Mouse (Mus musculus) MEL (cell line): ENCODE measurements at regions not wholly inside any gene's neighbourhood (a gene's known extent, or its start where the extent isn't known, plus 50 kb on each side); places are given as distances from the start of the nearest gene placed in this dataset.

Experiments
- DNase-seq: peaks from one replicate; pipeline ENCODE4 v3.0.0; 2011; ENCODE audit warnings: low read depth, low spot score
- H3K27ac ChIP-seq: 2 replicates; pipeline ENCODE4 v1.5.1; 2012; ENCODE audit warnings: low read depth, mild to moderate bottlenecking, control low read depth, low read length, moderate library complexity; ENCODE audit not compliant: control insufficient read depth
- H3K27me3 ChIP-seq, 2 experiments: fragments of 150-350 bp in 1 of 2; sonication (generic) in 1 of 2; 2 replicates each; pipeline ENCODE4 v1.6.1; 2012; ENCODE audit warnings: low read length in 2 of 2, mild to moderate bottlenecking in 2 of 2, improper control_type of control experiment in 1 of 2, moderate library complexity in 1 of 2; ENCODE audit not compliant: insufficient read depth in 2 of 2, control insufficient read depth in 1 of 2
- H3K36me3 ChIP-seq, 2 experiments: 2 replicates each; pipeline ENCODE4 v1.6.1; 2012 to 2014; ENCODE audit warnings: low read length in 2 of 2, improper control_type of control experiment in 1 of 2, inconsistent platforms in 1 of 2, mild to moderate bottlenecking in 1 of 2; ENCODE audit not compliant: insufficient read depth in 2 of 2, control insufficient read depth in 1 of 2
- H3K4me1 ChIP-seq, 2 experiments: fragments of 150-350 bp in 1 of 2; sonication (generic) in 1 of 2; 2 replicates each; pipeline ENCODE4 v1.6.1; 2012; ENCODE audit warnings: low read length in 2 of 2, improper control_type of control experiment in 1 of 2, mild to moderate bottlenecking in 1 of 2; ENCODE audit not compliant: insufficient read depth in 2 of 2, control insufficient read depth in 1 of 2
- H3K4me3 ChIP-seq, 2 experiments: fragments of 150-350 bp in 1 of 2; sonication (generic) in 1 of 2; 2 replicates each; pipeline ENCODE4 v1.5.1; 2012; ENCODE audit warnings: low read depth in 2 of 2, low read length in 2 of 2, mild to moderate bottlenecking in 2 of 2, moderate library complexity in 2 of 2, control low read depth in 1 of 2, improper control_type of control experiment in 1 of 2; ENCODE audit not compliant: control insufficient read depth in 1 of 2, insufficient read depth in 1 of 2
- H3K79me2 ChIP-seq: 2 replicates; pipeline ENCODE4 v1.6.1; 2012; ENCODE audit warnings: mild to moderate bottlenecking, low read length, moderate library complexity; ENCODE audit not compliant: control insufficient read depth, poor library complexity, insufficient read depth
- H3K9ac ChIP-seq: 2 replicates; pipeline ENCODE4 v1.6.1; 2012; ENCODE audit warnings: low read depth, mild to moderate bottlenecking, control low read depth, low read length, moderate library complexity; ENCODE audit not compliant: control insufficient read depth, poor library complexity, severe bottlenecking
- H3K9me3 ChIP-seq: fragments of 150-350 bp; sonication (generic); replicated peaks from 2 replicates; pipeline ENCODE4 v1.6.1; 2012; ENCODE audit warnings: mild to moderate bottlenecking, low read length, improper control_type of control experiment, moderate library complexity; ENCODE audit not compliant: insufficient read depth
- BHLHE40 ChIP-seq: IDR thresholded peaks from 2 replicates; pipeline ENCODE4 v1.6.1; 2012; ENCODE audit warnings: low read depth, mild to moderate bottlenecking, inconsistent platforms, low read length, improper control_type of control experiment, borderline replicate concordance
- CHD2 ChIP-seq: IDR thresholded peaks from 2 replicates; pipeline ENCODE4 v1.6.1; 2011; ENCODE audit warnings: low read length, improper control_type of control experiment
- CTCF ChIP-seq, 3 experiments: IDR thresholded peaks in 2 of 3; conservative IDR thresholded peaks in 1 of 3; 2 replicates each; pipeline ENCODE4 v1.5.1; 2011 to 2012; ENCODE audit warnings: low read length in 3 of 3, low read depth in 2 of 3, mild to moderate bottlenecking in 2 of 3, improper control_type of control experiment in 1 of 3, inconsistent platforms in 1 of 3, mixed read lengths in 1 of 3, moderate library complexity in 1 of 3; ENCODE audit not compliant: control insufficient read depth in 1 of 3, insufficient read depth in 1 of 3, poor library complexity in 1 of 3, severe bottlenecking in 1 of 3
- E2F4 ChIP-seq: IDR thresholded peaks from 2 replicates; pipeline ENCODE4 v1.6.1; 2011; ENCODE audit warnings: low read depth, low read length, improper control_type of control experiment, borderline replicate concordance
- EP300 ChIP-seq, 2 experiments: IDR thresholded peaks; 2 replicates each; pipeline ENCODE4 v1.6.1; 2011; ENCODE audit warnings: improper control_type of control experiment in 2 of 2, low read length in 2 of 2, low read depth in 1 of 2, mild to moderate bottlenecking in 1 of 2
- GABPA ChIP-seq: IDR thresholded peaks from 2 replicates; pipeline ENCODE4 v1.6.1; 2012; ENCODE audit warnings: low read depth, mild to moderate bottlenecking, inconsistent platforms, low read length, improper control_type of control experiment, moderate library complexity
- JUND ChIP-seq: IDR thresholded peaks from 2 replicates; pipeline ENCODE4 v1.6.1; 2011; ENCODE audit warnings: low read depth, mild to moderate bottlenecking, improper control_type of control experiment, low read length
- KAT2A ChIP-seq: conservative IDR thresholded peaks from 2 replicates; pipeline ENCODE4 v1.6.1; 2012; ENCODE audit warnings: low read depth, low read length, improper control_type of control experiment, inconsistent platforms
- MAFK ChIP-seq: IDR thresholded peaks from 2 replicates; pipeline ENCODE4 v1.6.1; 2011; ENCODE audit warnings: low read depth, mild to moderate bottlenecking, low read length, improper control_type of control experiment, borderline replicate concordance
- MAX ChIP-seq: IDR thresholded peaks from 2 replicates; pipeline ENCODE4 v1.6.1; 2011; ENCODE audit warnings: low read length, improper control_type of control experiment
- MAZ ChIP-seq: IDR thresholded peaks from 2 replicates; pipeline ENCODE4 v1.6.1; 2012; ENCODE audit warnings: low read depth, mild to moderate bottlenecking, inconsistent platforms, low read length, improper control_type of control experiment
- MEF2A ChIP-seq: IDR thresholded peaks from 2 replicates; pipeline ENCODE4 v1.6.1; 2014; ENCODE audit warnings: low read depth, mild to moderate bottlenecking, inconsistent platforms, low read length, improper control_type of control experiment; ENCODE audit not compliant: poor library complexity, insufficient replicate concordance, severe bottlenecking; ENCODE audit errors: extremely low read depth
- MYC ChIP-seq: IDR thresholded peaks from 2 replicates; pipeline ENCODE4 v1.6.1; 2011; ENCODE audit warnings: low read depth, mild to moderate bottlenecking, low read length, improper control_type of control experiment, moderate library complexity
- NELFE ChIP-seq: IDR thresholded peaks from 2 replicates; pipeline ENCODE4 v1.6.1; 2011; ENCODE audit warnings: low read depth, low read length, improper control_type of control experiment
- NRF1 ChIP-seq: IDR thresholded peaks from 2 replicates; pipeline ENCODE4 v1.6.1; 2014; ENCODE audit warnings: low read depth, mild to moderate bottlenecking, inconsistent platforms, low read length, improper control_type of control experiment, moderate library complexity; ENCODE audit not compliant: poor library complexity, insufficient read depth, severe bottlenecking
- POLR2AphosphoS2 ChIP-seq: IDR thresholded peaks from 2 replicates; pipeline ENCODE4 v1.6.1; 2011; ENCODE audit warnings: low read length, improper control_type of control experiment
- RCOR1 ChIP-seq: IDR thresholded peaks from 2 replicates; pipeline ENCODE4 v1.6.1; 2012; ENCODE audit warnings: low read depth, mild to moderate bottlenecking, inconsistent platforms, low read length, improper control_type of control experiment
- SIN3A ChIP-seq: IDR thresholded peaks from 2 replicates; pipeline ENCODE4 v1.6.1; 2012; ENCODE audit warnings: low read length, improper control_type of control experiment, inconsistent platforms
- TAL1 ChIP-seq: IDR thresholded peaks from 2 replicates; pipeline ENCODE4 v1.6.1; 2012; ENCODE audit warnings: mild to moderate bottlenecking, inconsistent platforms, low read length, moderate library complexity, mixed read lengths
- TBP ChIP-seq: IDR thresholded peaks from 2 replicates; pipeline ENCODE4 v1.8.0; 2011; ENCODE audit warnings: low read depth, low read length, improper control_type of control experiment
- UBTF ChIP-seq: IDR thresholded peaks from 2 replicates; pipeline ENCODE4 v1.6.1; 2012; ENCODE audit warnings: low read depth, mild to moderate bottlenecking, inconsistent platforms, low read length, improper control_type of control experiment, moderate library complexity, borderline replicate concordance; ENCODE audit not compliant: insufficient read depth
- USF1 ChIP-seq: IDR thresholded peaks from 2 replicates; pipeline ENCODE4 v1.6.1; 2014; ENCODE audit warnings: low read depth, mild to moderate bottlenecking, inconsistent platforms, low read length, improper control_type of control experiment, moderate library complexity
- ZC3H11A ChIP-seq: IDR thresholded peaks from 2 replicates; pipeline ENCODE4 v1.6.1; 2012; ENCODE audit warnings: low read depth, mild to moderate bottlenecking, inconsistent platforms, low read length, improper control_type of control experiment
- ZKSCAN1 ChIP-seq: IDR thresholded peaks from 2 replicates; pipeline ENCODE4 v1.6.1; 2012; ENCODE audit warnings: low read depth, mild to moderate bottlenecking, inconsistent platforms, low read length, improper control_type of control experiment, moderate library complexity
- ZMIZ1 ChIP-seq: IDR thresholded peaks from 2 replicates; pipeline ENCODE4 v1.6.1; 2012; ENCODE audit warnings: low read depth, mild to moderate bottlenecking, inconsistent platforms, low read length, improper control_type of control experiment, moderate library complexity
- ZNF384 ChIP-seq: IDR thresholded peaks from 2 replicates; pipeline ENCODE4 v1.6.1; 2012; ENCODE audit warnings: low read depth, mild to moderate bottlenecking, inconsistent platforms, low read length, improper control_type of control experiment

GRCm38 (mm10) chr14:17408813-17409212 is 251.2 kb upstream of the Thrb start:
- no peak for TF ChIP-seq CTCF (IDR thresholded peaks at IDR 0.05 in 2 of 3, conservative IDR thresholded peaks at IDR 0.05 in 1 of 3; ENCODE audit: control insufficient read depth in 1 of 3, insufficient read depth in 1 of 3, low read depth in 2 of 3, low read length in 3 of 3, poor library complexity in 1 of 3, severe bottlenecking in 1 of 3)
- no peak for TF ChIP-seq ZKSCAN1
- TF ChIP-seq SIN3A: no peak
- no peak for TF ChIP-seq MAX
- no peak for TF ChIP-seq MYC
- TF ChIP-seq JUND: no peak
- no peak for TF ChIP-seq GABPA
- no peak for TF ChIP-seq USF1
- TF ChIP-seq KAT2A: no peak
- TF ChIP-seq TBP: no peak
- no peak for TF ChIP-seq NELFE
- TF ChIP-seq NRF1: no peak
- TF ChIP-seq TAL1: no peak
- no peak for TF ChIP-seq ZNF384
- Histone ChIP-seq H3K27me3 (no peaks in the 10 kb centered on the region), H3K9ac (no peak overlapping the region), H3K79me2 (no peaks in the 10 kb centered on the region), H3K9me3 (no peaks in the 10 kb centered on the region), H3K36me3 (no peaks in the 10 kb centered on the region), H3K4me1 (no peaks in the 10 kb centered on the region), H3K4me3 (no peak overlapping the region), H3K27ac (no peak overlapping the region)
- DNase-seq: no peak

- TF ChIP-seq ZMIZ1 (no peak), SIN3A (no peak), EP300 (IDR thresholded peaks at IDR 0.05; ENCODE audit: low read depth in 1 of 2, low read length in 2 of 2) (no peak), MAZ (no peak), E2F4 (no peak), UBTF (no peak), CHD2 (no peak), RCOR1 (no peak), POLR2AphosphoS2 (no peak), TAL1 (no peak), BHLHE40 (no peak), MAFK (no peak), MEF2A (no peak), GABPA (no peak), ZC3H11A (no peak), USF1 (no peak), MYC (no peak)
- Histone ChIP-seq H3K36me3 (no peaks in the 10 kb centered on the region), H3K9ac (no peak overlapping the region), H3K27me3 (no peaks in the 10 kb centered on the region), H3K27ac (no peak overlapping the region), H3K4me3 (no peak overlapping the region), H3K9me3 (no peaks in the 10 kb centered on the region), H3K79me2 (no peaks in the 10 kb centered on the region), H3K4me1 (no peaks in the 10 kb centered on the region)
- DNase-seq: no peak
Measured at GRCm38 (mm10) chr14:17409497-17409896, 250.6 kb upstream of the Thrb start.
